Mouse (Mus musculus) liver, postnatal 0 days (tissue): ENCODE results near the gene Itgae.

Experiments
- CTCF ChIP-seq: sonication (generic); IDR thresholded peaks from 2 replicates; pipeline ENCODE4 v1.5.1; 2016; ENCODE audit warnings: antibody characterized with exemption, low read depth
- EP300 ChIP-seq: IDR thresholded peaks from 2 replicates; pipeline ENCODE4 v1.6.1; 2016; ENCODE audit warnings: antibody characterized with exemption, low read depth, mild to moderate bottlenecking

GRCm38 (mm10) chr11:73111414-73111813 lies 21.0 kb downstream of the Itgae start:
- no peak for TF ChIP-seq CTCF
- TF ChIP-seq EP300 = no peak
